Mouse (Mus musculus): Measurements from ENCODE around the gene Frg2f1. TPM values are rescaled to one million over a fixed set of nuclear protein-coding genes. Genes with fewer than 3 reads are reported as not detected.

Frg2f1 gene
- total and polyA plus RNA-seq, 2 experiments = 7.9 to 9.7 TPM

DNA sequence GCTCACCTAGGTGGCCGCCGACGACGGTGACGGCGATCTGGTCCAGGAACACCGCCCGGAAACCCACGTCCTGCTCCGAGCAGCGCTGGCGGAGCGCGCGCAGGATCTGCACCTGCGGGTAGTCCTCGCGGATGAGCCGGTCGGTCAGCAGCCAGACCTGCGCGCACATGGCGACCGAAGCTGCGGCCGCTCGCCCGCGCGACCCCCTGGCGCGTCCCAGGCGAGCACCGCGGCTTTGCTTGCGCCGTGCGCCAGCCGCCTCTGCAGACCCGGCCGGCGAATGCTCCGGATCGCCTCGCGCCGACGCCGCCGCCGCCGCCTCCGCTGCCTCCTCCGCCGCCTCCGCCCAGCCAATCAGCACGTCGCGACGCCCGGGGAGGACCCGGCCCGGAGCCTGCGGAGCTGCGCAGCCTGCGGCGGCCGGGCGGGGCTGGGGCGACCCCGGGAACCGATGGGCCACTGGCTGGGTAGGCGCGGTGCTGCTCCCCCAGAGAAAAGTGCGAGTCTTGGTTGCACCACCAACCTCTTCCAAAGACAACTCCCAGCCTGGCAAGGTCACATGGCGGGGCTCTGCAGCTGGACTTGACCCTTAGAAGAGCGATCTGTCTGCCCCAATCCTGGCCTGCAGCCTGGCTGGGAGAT lies 46.9 kb downstream of the Frg2f1 start, which contains the start of gene Rimkla:
TSS of gene Rimkla (minus strand) at position 338 of the 642 bp plus-strand sequence.
- peaks cover 9% of the 10 kb centered on the region for H3K27me3 ChIP-seq (ENCODE audit: control insufficient read depth, insufficient read depth, low read length)
- 1% methylated on average over 77 of the region's 77 CpGs for WGBS

DNA sequence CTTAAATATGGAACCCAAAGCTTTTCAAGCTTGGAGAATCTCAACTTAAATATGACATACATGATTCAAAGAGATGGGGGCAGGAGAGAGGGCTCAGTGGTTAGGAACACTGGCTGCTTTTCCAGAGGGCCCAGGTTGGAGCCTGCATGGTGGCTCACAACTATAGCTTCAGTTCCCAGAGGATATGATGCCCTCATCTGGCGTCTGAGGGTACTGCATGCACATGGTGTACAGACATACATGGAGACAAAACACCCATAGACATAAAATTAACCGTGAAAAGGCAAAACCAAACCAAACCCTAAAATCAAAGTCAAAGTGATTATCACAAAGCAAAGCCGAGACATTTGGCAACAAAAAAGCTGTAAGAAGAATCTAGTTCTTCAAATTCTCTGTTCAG lies 48.5 kb downstream of the Frg2f1 start:
- DNase-seq (ENCODE audit: extremely low read depth, low read depth, low spot score) = peak; percentile 5
- H3K36me3 ChIP-seq (ENCODE audit: control insufficient read depth, insufficient read depth, low read length) = no peaks in the 10 kb centered on the region
- no peak overlapping the region for H3K9ac ChIP-seq (ENCODE audit: low read depth, low read length)
- TF ChIP-seq CTCF (IDR thresholded peaks at IDR 0.05; ENCODE audit: low read depth, low read length) (no peak), POLR2A (IDR thresholded peaks at IDR 0.05; ENCODE audit: extremely low read depth, insufficient read depth, low read length) (no peak)
- peaks cover 9% of the 10 kb centered on the region for H3K27me3 ChIP-seq (ENCODE audit: control insufficient read depth, insufficient read depth, low read length)
- 74% methylated on average over 3 of the region's 3 CpGs for WGBS
- no peak overlapping the region for H3K27ac ChIP-seq (replicated peaks; ENCODE audit: insufficient read depth, low read depth, low read length)
- no peaks in the 10 kb centered on the region for H3K79me2 ChIP-seq (ENCODE audit: control insufficient read depth, insufficient read depth, low read length)
- peaks cover 1% of the 10 kb centered on the region; the same call in 1 of the 2 replicates for H3K4me1 ChIP-seq (ENCODE audit: control insufficient read depth, insufficient read depth, low read length)
- no peak overlapping the region for H3K4me3 ChIP-seq (ENCODE audit: insufficient read depth, low read depth, low read length)

More for the DNA sequence above, 46.9 kb downstream of the Frg2f1 start, which contains the start of gene Rimkla:
- H3K79me2 ChIP-seq (ENCODE audit: control insufficient read depth, insufficient read depth, low read length) = no peaks in the 10 kb centered on the region
- no peaks in the 10 kb centered on the region for H3K36me3 ChIP-seq (ENCODE audit: control insufficient read depth, insufficient read depth, low read length)
- H3K4me3 ChIP-seq (ENCODE audit: insufficient read depth, low read depth, low read length) = peak within 1 kb of the TSS; percentile 64; the same call in 1 of the 2 replicates
- peaks cover 1% of the 10 kb centered on the region; the same call in 1 of the 2 replicates for H3K4me1 ChIP-seq (ENCODE audit: control insufficient read depth, insufficient read depth, low read length)
- peak within 1 kb of the TSS; percentile 50; the same call in 1 of the 2 replicates for H3K9ac ChIP-seq (ENCODE audit: low read depth, low read length)
- TF ChIP-seq CTCF (IDR thresholded peaks at IDR 0.05; ENCODE audit: low read depth, low read length) (no peak), POLR2A (IDR thresholded peaks at IDR 0.05; ENCODE audit: extremely low read depth, insufficient read depth, low read length) (no peak)
- DNase-seq (ENCODE audit: extremely low read depth, low read depth, low spot score) = peak; percentile 7
- no peak within 1 kb of the TSS for H3K27ac ChIP-seq (replicated peaks; ENCODE audit: insufficient read depth, low read depth, low read length)

DNA sequence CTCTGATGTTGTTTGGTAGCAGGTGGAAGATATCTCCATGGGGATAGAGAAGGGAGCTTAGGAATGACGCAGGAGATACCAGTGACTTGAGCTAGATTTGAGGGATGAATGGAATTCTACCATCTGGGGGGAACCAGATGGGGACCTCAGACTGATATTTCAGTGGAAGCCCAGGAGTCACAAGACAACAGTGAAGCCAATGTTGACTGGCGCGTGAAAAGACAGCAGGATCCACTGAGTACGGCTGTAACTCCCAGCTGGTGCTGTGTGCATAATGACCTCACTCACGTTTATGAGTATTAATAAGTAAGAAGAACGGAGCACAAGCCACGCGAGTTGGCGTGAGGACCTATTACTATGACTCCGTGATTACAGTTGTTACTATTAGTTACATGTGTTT lies 49.7 kb downstream of the Frg2f1 start:
- Histone ChIP-seq H3K9ac (ENCODE audit: low read depth, low read length) (no peak overlapping the region), H3K36me3 (ENCODE audit: control insufficient read depth, insufficient read depth, low read length) (no peaks in the 10 kb centered on the region), H3K27ac (replicated peaks; ENCODE audit: insufficient read depth, low read depth, low read length) (no peak overlapping the region), H3K4me3 (ENCODE audit: insufficient read depth, low read depth, low read length) (no peak overlapping the region), H3K79me2 (ENCODE audit: control insufficient read depth, insufficient read depth, low read length) (no peaks in the 10 kb centered on the region), H3K4me1 (ENCODE audit: control insufficient read depth, insufficient read depth, low read length) (peaks cover 1% of the 10 kb centered on the region; the same call in 1 of the 2 replicates), H3K27me3 (ENCODE audit: control insufficient read depth, insufficient read depth, low read length) (peaks cover 9% of the 10 kb centered on the region)
- WGBS = 94% methylated on average over 10 of the region's 10 CpGs
- DNase-seq (ENCODE audit: extremely low read depth, low read depth, low spot score) = no peak
- no peak for TF ChIP-seq POLR2A (IDR thresholded peaks at IDR 0.05; ENCODE audit: extremely low read depth, insufficient read depth, low read length)
- TF ChIP-seq CTCF (IDR thresholded peaks at IDR 0.05; ENCODE audit: low read depth, low read length) = no peak

DNA sequence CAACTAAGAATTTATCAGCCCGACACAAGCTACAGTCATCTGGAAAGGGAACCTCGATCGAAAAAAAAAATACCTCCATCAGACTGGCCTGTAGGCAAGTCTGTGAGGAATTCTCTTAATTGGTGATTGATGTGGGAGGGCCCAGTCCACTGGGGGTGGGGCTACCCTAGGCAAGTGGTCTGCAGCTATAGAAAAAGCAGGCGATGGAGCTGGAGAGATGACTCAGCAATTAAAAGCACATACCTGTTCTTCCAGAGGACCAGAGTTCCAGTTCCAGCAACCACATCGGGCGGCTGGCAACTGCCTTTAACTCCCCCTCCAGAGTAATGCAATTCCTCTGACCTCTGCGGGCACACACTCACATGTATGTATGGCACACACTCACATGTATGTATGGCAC lies 54.4 kb downstream of the Frg2f1 start:
- H3K27me3 ChIP-seq (ENCODE audit: control insufficient read depth, insufficient read depth, low read length) = no peaks in the 10 kb centered on the region
- no peak overlapping the region for H3K27ac ChIP-seq (replicated peaks; ENCODE audit: insufficient read depth, low read depth, low read length)
- H3K4me3 ChIP-seq (ENCODE audit: insufficient read depth, low read depth, low read length) = no peak overlapping the region
- no peaks in the 10 kb centered on the region for H3K36me3 ChIP-seq (ENCODE audit: control insufficient read depth, insufficient read depth, low read length)
- WGBS = 79% methylated on average over 7 of the region's 7 CpGs
- no peak for DNase-seq (ENCODE audit: extremely low read depth, low read depth, low spot score)
- H3K79me2 ChIP-seq (ENCODE audit: control insufficient read depth, insufficient read depth, low read length) = no peaks in the 10 kb centered on the region
- no peaks in the 10 kb centered on the region for H3K4me1 ChIP-seq (ENCODE audit: control insufficient read depth, insufficient read depth, low read length)
- TF ChIP-seq CTCF (IDR thresholded peaks at IDR 0.05; ENCODE audit: low read depth, low read length) = no peak
- TF ChIP-seq POLR2A (IDR thresholded peaks at IDR 0.05; ENCODE audit: extremely low read depth, insufficient read depth, low read length) = no peak
- no peak overlapping the region for H3K9ac ChIP-seq (ENCODE audit: low read depth, low read length)

GRCm38 (mm10) chr4:119483051-119483450 lies 56.3 kb downstream of the Frg2f1 start:
- WGBS = 54% methylated on average over 9 of the region's 9 CpGs
- DNase-seq (ENCODE audit: extremely low read depth, low read depth, low spot score) = no peak

More at GRCm38 (mm10) chr4:119483051-119483450, 56.3 kb downstream of the Frg2f1 start:
- Histone ChIP-seq H3K9ac (ENCODE audit: low read depth, low read length) (no peak overlapping the region), H3K27me3 (ENCODE audit: control insufficient read depth, insufficient read depth, low read length) (no peaks in the 10 kb centered on the region), H3K4me3 (ENCODE audit: insufficient read depth, low read depth, low read length) (no peak overlapping the region), H3K79me2 (ENCODE audit: control insufficient read depth, insufficient read depth, low read length) (no peaks in the 10 kb centered on the region), H3K27ac (replicated peaks; ENCODE audit: insufficient read depth, low read depth, low read length) (no peak overlapping the region), H3K36me3 (ENCODE audit: control insufficient read depth, insufficient read depth, low read length) (no peaks in the 10 kb centered on the region), H3K4me1 (ENCODE audit: control insufficient read depth, insufficient read depth, low read length) (no peaks in the 10 kb centered on the region)
- TF ChIP-seq CTCF (IDR thresholded peaks at IDR 0.05; ENCODE audit: low read depth, low read length) (no peak), POLR2A (IDR thresholded peaks at IDR 0.05; ENCODE audit: extremely low read depth, insufficient read depth, low read length) (no peak)

Other genes with a start within 250 kb of the Frg2f1 start
- gene Ybx1, start 244.9 kb downstream of the Frg2f1 start, total RNA-seq (2014; rRNA removed) = 177 and 189 TPM in 2 replicates
- gene Ybx1, start 244.9 kb downstream of the Frg2f1 start, polyA plus RNA-seq (2012; rRNA removed) = 64.3 and 70.8 TPM in 2 replicates
- gene Ppih, start 219.0 kb downstream of the Frg2f1 start, total RNA-seq (2014; rRNA removed) = 12.2 and 15.4 TPM in 2 replicates
- gene Ppih, start 219.0 kb downstream of the Frg2f1 start, polyA plus RNA-seq (2012; rRNA removed) = 4.1 and 5.0 TPM in 2 replicates
- 5.4 and 5.9 TPM in 2 replicates for gene Ccdc30, start 124.0 kb downstream of the Frg2f1 start, total RNA-seq (2014; rRNA removed)
- 1.8 and 3.0 TPM in 2 replicates for gene Ccdc30, start 124.0 kb downstream of the Frg2f1 start, polyA plus RNA-seq (2012; rRNA removed)
- 17.8 and 19.9 TPM in 2 replicates for gene Ppcs, start 117.1 kb downstream of the Frg2f1 start, total RNA-seq (2014; rRNA removed)
- gene Ppcs, start 117.1 kb downstream of the Frg2f1 start, polyA plus RNA-seq (2012; rRNA removed) = 26.4 and 26.8 TPM in 2 replicates
- 0.20 and 0.28 TPM in 2 replicates for gene Zmynd12, start 116.7 kb downstream of the Frg2f1 start, total RNA-seq (2014; rRNA removed)
- 0.10 and 0.15 TPM in 2 replicates for gene Zmynd12, start 116.7 kb downstream of the Frg2f1 start, polyA plus RNA-seq (2012; rRNA removed)
- not detected in 2 replicates for gene Rimkla, start 46.9 kb downstream of the Frg2f1 start, total RNA-seq (2014; rRNA removed)
- not detected in 2 replicates for gene Rimkla, start 46.9 kb downstream of the Frg2f1 start, polyA plus RNA-seq (2012; rRNA removed)
- gene Foxj3, start 2.5 kb downstream of the Frg2f1 start, total RNA-seq (2014; rRNA removed) = 6.2 and 7.7 TPM in 2 replicates
- gene Foxj3, start 2.5 kb downstream of the Frg2f1 start, polyA plus RNA-seq (2012; rRNA removed) = 5.0 and 6.7 TPM in 2 replicates
- gene Guca2a, start 98.2 kb upstream of the Frg2f1 start, total RNA-seq (2014; rRNA removed) = not detected in 2 replicates
- 0.36 and 1.2 TPM in 2 replicates for gene Guca2a, start 98.2 kb upstream of the Frg2f1 start, polyA plus RNA-seq (2012; rRNA removed)
- gene Guca2b, start 119.4 kb upstream of the Frg2f1 start, total RNA-seq (2014; rRNA removed) = not detected in 2 replicates
- gene Guca2b, start 119.4 kb upstream of the Frg2f1 start, polyA plus RNA-seq (2012; rRNA removed) = not detected in 2 replicates
- 1.5 and 1.7 TPM in 2 replicates for gene Hivep3, start 194.3 kb upstream of the Frg2f1 start, total RNA-seq (2014; rRNA removed)
- gene Hivep3, start 194.3 kb upstream of the Frg2f1 start, polyA plus RNA-seq (2012; rRNA removed) = 0.67 and 0.95 TPM in 2 replicates

All from liver, adult 2 months (tissue).